Mouse (Mus musculus) olfactory bulb, adult 2 months (tissue): ENCODE data around the gene Nup35. TPM values are rescaled to one million over a fixed set of nuclear protein-coding genes. Genes with fewer than 3 reads are reported as not detected.
A peak's percentile ranks its signal among the peaks of the same experiment; 100 is the strongest.

Experiments used
- H3K27ac ChIP-seq: fragments of 200-500 bp; 2 replicates; pipeline ENCODE4 v1.5.1; 2012; ENCODE audit warnings: low read depth, low read length; ENCODE audit not compliant: insufficient read depth
- H3K4me1 ChIP-seq: fragments of 200-500 bp; 2 replicates; pipeline ENCODE4 v1.6.1; 2012; ENCODE audit warnings: low read length; ENCODE audit not compliant: control insufficient read depth, insufficient read depth
- H3K4me3 ChIP-seq: fragments of 200-500 bp; 2 replicates; pipeline ENCODE4 v1.5.1; 2012; ENCODE audit warnings: mild to moderate bottlenecking, low read depth, low read length, moderate library complexity; ENCODE audit not compliant: insufficient read depth
- CTCF ChIP-seq: fragments of 200-500 bp; IDR thresholded peaks from 2 replicates; pipeline ENCODE4 v1.5.1; 2012; ENCODE audit warnings: low read depth, mild to moderate bottlenecking, low read length, moderate library complexity; ENCODE audit not compliant: insufficient read depth
- POLR2A ChIP-seq: fragments of 200-500 bp; IDR thresholded peaks from 2 replicates; pipeline ENCODE4 v1.6.1; 2012; ENCODE audit warnings: mild to moderate bottlenecking, low read depth, low read length, moderate library complexity; ENCODE audit not compliant: insufficient read depth
- WGBS: fragments of 180-500 bp; shearing (Covaris S2); methylation state at CpG from one replicate; pipeline ENCODE4 v1.1.7; 2018; 5-methylcytosine and 5-hydroxymethylcytosine counted together
- polyA plus RNA-seq: library from polyadenylated mRNA; stranded (reverse); fragments of >200 nt; gene quantifications from 2 replicates; pipeline ENCODE4 v1.2.4, GENCODE M21; 2012; ENCODE audit warnings: low replicate concordance; ENCODE audit not compliant: missing spikeins, insufficient read depth, insufficient read length

Gene Nup35
- polyA plus RNA-seq, result not detected in 2 replicates

- H3K4me3 ChIP-seq, result peak within 1 kb of the TSS; percentile 56
- peak within 1 kb of the TSS; percentile 71 for H3K27ac ChIP-seq
- TF ChIP-seq POLR2A, result peak; percentile 63; the same call in 1 of the 2 replicates
- no peak for TF ChIP-seq CTCF
- WGBS, result under 1% methylated on average over 21 of the region's 21 CpGs
- H3K4me1 ChIP-seq, result peaks cover 5% of the 10 kb centered on the region; the same call in 1 of the 2 replicates
These were observed at the start of gene Nup35, which contains the start of gene Dusp19 for GRCm38 (mm10) chr2:80616854-80617737. Gene Nup35, plus strand, starts transcription at chr2:80617236. Gene Dusp19, plus strand, starts transcription at chr2:80617045.

GRCm38 (mm10) chr2:80567411-80567810 is 49.6 kb upstream of the Nup35 start:
- TF ChIP-seq CTCF (no peak), POLR2A (no peak)
- H3K27ac ChIP-seq, result no peak overlapping the region
- peaks cover 3% of the 10 kb centered on the region; the same call in 1 of the 2 replicates for H3K4me1 ChIP-seq
- no peak overlapping the region for H3K4me3 ChIP-seq
- 62% methylated on average over 4 of the region's 4 CpGs for WGBS

- Histone ChIP-seq H3K4me3 (no peak overlapping the region), H3K27ac (no peak overlapping the region), H3K4me1 (peaks cover 4% of the 10 kb centered on the region; the same call in 1 of the 2 replicates)
- 58% methylated on average over 4 of the region's 4 CpGs for WGBS
- TF ChIP-seq POLR2A, result no peak
- no peak for TF ChIP-seq CTCF
These were observed 46.4 kb upstream of the Nup35 start for GRCm38 (mm10) chr2:80570656-80571055.

GRCm38 (mm10) chr2:80577286-80577685 is 39.8 kb upstream of the Nup35 start:
- peaks cover 9% of the 10 kb centered on the region for H3K4me1 ChIP-seq
- 85% methylated on average over 1 of the region's 1 CpGs for WGBS
- TF ChIP-seq POLR2A (no peak), CTCF (no peak)
- no peak overlapping the region for H3K4me3 ChIP-seq
- H3K27ac ChIP-seq, result no peak overlapping the region

- 22% methylated on average over 6 of the region's 6 CpGs for WGBS
- TF ChIP-seq POLR2A, result no peak
- TF ChIP-seq CTCF, result no peak
- no peak overlapping the region for H3K27ac ChIP-seq
- H3K4me1 ChIP-seq, result peaks cover 7% of the 10 kb centered on the region
- H3K4me3 ChIP-seq, result no peak overlapping the region
These were observed 37.7 kb upstream of the Nup35 start for GRCm38 (mm10) chr2:80579253-80579891.

- TF ChIP-seq POLR2A (no peak), CTCF (no peak)
- Histone ChIP-seq H3K4me1 (peaks cover 7% of the 10 kb centered on the region), H3K4me3 (peak overlapping the region; percentile 93), H3K27ac (peak overlapping the region; percentile 92)
- under 1% methylated on average over 64 of the region's 65 CpGs for WGBS
These were observed 36.6 kb upstream of the Nup35 start for GRCm38 (mm10) chr2:80580311-80580961.

GRCm38 (mm10) chr2:80581043-80581711 is 35.9 kb upstream of the Nup35 start, which contains the start of gene Nckap1:
Gene Nckap1, minus strand, starts transcription at chr2:80581380.
- peak within 1 kb of the TSS; percentile 93 for H3K4me3 ChIP-seq
- H3K27ac ChIP-seq, result peak within 1 kb of the TSS; percentile 92
- WGBS, result under 1% methylated on average over 82 of the region's 88 CpGs
- peaks cover 4% of the 10 kb centered on the region for H3K4me1 ChIP-seq
- TF ChIP-seq CTCF (peak; percentile 91), POLR2A (peak; percentile 72)

- no peak overlapping the region for H3K27ac ChIP-seq
- H3K4me1 ChIP-seq, result no peaks in the 10 kb centered on the region
- WGBS, result 76% methylated on average over 3 of the region's 3 CpGs
These were observed 34.7 kb upstream of the Nup35 start for GRCm38 (mm10) chr2:80582356-80582755.

More at GRCm38 (mm10) chr2:80582356-80582755, 34.7 kb upstream of the Nup35 start:
- TF ChIP-seq POLR2A (no peak), CTCF (no peak)
- H3K4me3 ChIP-seq, result no peak overlapping the region
